Mouse (Mus musculus): ENCODE data around the gene Mnat1. TPM values are rescaled to one million over a fixed set of nuclear protein-coding genes. Genes with fewer than 3 reads are reported as not detected.

The Mnat1 gene
- total and polyA plus RNA-seq, 3 experiments = 29.4 to 36.9 TPM; not detected in 1

- H3K79me2 ChIP-seq (ENCODE audit: control insufficient read depth, insufficient read depth, low read length, poor library complexity) = no peaks in the 10 kb centered on the region
- no peak overlapping the region for H3K4me3 ChIP-seq (ENCODE audit: control insufficient read depth in 1 of 2, insufficient read depth in 1 of 2, low read depth in 2 of 2, low read length in 2 of 2)
- H3K4me1 ChIP-seq (ENCODE audit: control insufficient read depth in 1 of 2, insufficient read depth in 2 of 2, low read length in 2 of 2) = no peaks in the 10 kb centered on the region
- no peak overlapping the region for H3K27ac ChIP-seq (ENCODE audit: control insufficient read depth, low read depth, low read length)
- H3K9me3 ChIP-seq (replicated peaks; ENCODE audit: insufficient read depth, low read length) = no peaks in the 10 kb centered on the region
- TF ChIP-seq CHD1 (IDR thresholded peaks at IDR 0.05; ENCODE audit: low read depth, low read length) (no peak), CTCF (IDR thresholded peaks at IDR 0.05 in 2 of 3, conservative IDR thresholded peaks at IDR 0.05 in 1 of 3; ENCODE audit: control insufficient read depth in 1 of 3, insufficient read depth in 1 of 3, low read depth in 2 of 3, low read length in 3 of 3, poor library complexity in 1 of 3, severe bottlenecking in 1 of 3) (no peak), MAZ (IDR thresholded peaks at IDR 0.05; ENCODE audit: low read depth, low read length) (no peak), ZKSCAN1 (IDR thresholded peaks at IDR 0.05; ENCODE audit: low read depth, low read length) (no peak), E2F4 (IDR thresholded peaks at IDR 0.05; ENCODE audit: borderline replicate concordance, low read depth, low read length) (no peak), ZC3H11A (IDR thresholded peaks at IDR 0.05; ENCODE audit: low read depth, low read length) (no peak), ZMIZ1 (IDR thresholded peaks at IDR 0.05; ENCODE audit: low read depth, low read length) (no peak), MAX (IDR thresholded peaks at IDR 0.05; ENCODE audit: low read length) (no peak)
- no peaks in the 10 kb centered on the region for H3K27me3 ChIP-seq (ENCODE audit: control insufficient read depth in 1 of 2, insufficient read depth in 2 of 2, low read length in 2 of 2)
- no peak for DNase-seq (ENCODE audit: low read depth, low spot score)
- no peak overlapping the region for H3K9ac ChIP-seq (ENCODE audit: control insufficient read depth, low read depth, low read length, poor library complexity, severe bottlenecking)
- H3K36me3 ChIP-seq (ENCODE audit: control insufficient read depth in 1 of 2, insufficient read depth in 2 of 2, low read length in 2 of 2) = peaks cover 0 to 4% of the 10 kb centered on the region in 2 experiments; a peak in 2 of 4 replicates
These were observed 47.3 kb downstream of the Mnat1 start for GRCm38 (mm10) chr12:73170794-73171193.

GRCm38 (mm10) chr12:73183896-73184295 lies 60.4 kb downstream of the Mnat1 start:
- H3K4me3 ChIP-seq (ENCODE audit: control insufficient read depth in 1 of 2, insufficient read depth in 1 of 2, low read depth in 2 of 2, low read length in 2 of 2) = no peak overlapping the region
- no peaks in the 10 kb centered on the region for H3K27me3 ChIP-seq (ENCODE audit: control insufficient read depth in 1 of 2, insufficient read depth in 2 of 2, low read length in 2 of 2)
- no peaks in the 10 kb centered on the region for H3K9me3 ChIP-seq (replicated peaks; ENCODE audit: insufficient read depth, low read length)
- TF ChIP-seq KAT2A (conservative IDR thresholded peaks at IDR 0.05; ENCODE audit: low read depth, low read length) (no peak), HCFC1 (IDR thresholded peaks at IDR 0.05; ENCODE audit: low read depth, low read length) (no peak), RAD21 (IDR thresholded peaks at IDR 0.05; ENCODE audit: low read depth, low read length) (no peak)
- no peak overlapping the region for H3K9ac ChIP-seq (ENCODE audit: control insufficient read depth, low read depth, low read length, poor library complexity, severe bottlenecking)
- H3K4me1 ChIP-seq (ENCODE audit: control insufficient read depth in 1 of 2, insufficient read depth in 2 of 2, low read length in 2 of 2) = no peaks in the 10 kb centered on the region
- peaks cover 0 to 3% of the 10 kb centered on the region in 2 experiments; a peak in 2 of 4 replicates for H3K36me3 ChIP-seq (ENCODE audit: control insufficient read depth in 1 of 2, insufficient read depth in 2 of 2, low read length in 2 of 2)
- H3K27ac ChIP-seq (ENCODE audit: control insufficient read depth, low read depth, low read length) = no peak overlapping the region
- H3K79me2 ChIP-seq (ENCODE audit: control insufficient read depth, insufficient read depth, low read length, poor library complexity) = no peaks in the 10 kb centered on the region
- DNase-seq (ENCODE audit: low read depth, low spot score) = no peak

- H3K36me3 ChIP-seq (ENCODE audit: control insufficient read depth in 1 of 2, insufficient read depth in 2 of 2, low read length in 2 of 2) = peaks cover 1 to 19% of the 10 kb centered on the region in 2 experiments; a peak in 3 of 4 replicates
- no peak overlapping the region for H3K4me3 ChIP-seq (ENCODE audit: control insufficient read depth in 1 of 2, insufficient read depth in 1 of 2, low read depth in 2 of 2, low read length in 2 of 2)
- peak; percentile 73 for DNase-seq (ENCODE audit: low read depth, low spot score)
- H3K9me3 ChIP-seq (replicated peaks; ENCODE audit: insufficient read depth, low read length) = no peaks in the 10 kb centered on the region
- no peak overlapping the region for H3K9ac ChIP-seq (ENCODE audit: control insufficient read depth, low read depth, low read length, poor library complexity, severe bottlenecking)
- no peaks in the 10 kb centered on the region for H3K27me3 ChIP-seq (ENCODE audit: control insufficient read depth in 1 of 2, insufficient read depth in 2 of 2, low read length in 2 of 2)
- H3K4me1 ChIP-seq (ENCODE audit: control insufficient read depth in 1 of 2, insufficient read depth in 2 of 2, low read length in 2 of 2) = peaks cover 0 to 21% of the 10 kb centered on the region in 2 experiments; a peak in 3 of 4 replicates
- peak overlapping the region; percentile 16; the same call in 1 of the 2 replicates for H3K27ac ChIP-seq (ENCODE audit: control insufficient read depth, low read depth, low read length)
- TF ChIP-seq ETS1 (IDR thresholded peaks at IDR 0.05; ENCODE audit: low read depth, low read length) (peak; percentile 41; the same call in 1 of the 2 replicates), ZNF384 (IDR thresholded peaks at IDR 0.05; ENCODE audit: low read depth, low read length) (no peak), EP300 (IDR thresholded peaks at IDR 0.05; ENCODE audit: low read depth in 1 of 2, low read length in 2 of 2) (peak; percentile 52 to 80), MXI1 (IDR thresholded peaks at IDR 0.05; ENCODE audit: low read depth, low read length) (peak; percentile 36; the same call in 1 of the 2 replicates), TCF12 (IDR thresholded peaks at IDR 0.05; ENCODE audit: low read depth, low read length) (peak; percentile 78), GATA1 (IDR thresholded peaks at IDR 0.05; ENCODE audit: low read depth, low read length) (peak; percentile 51), TAL1 (IDR thresholded peaks at IDR 0.05; ENCODE audit: low read length) (peak; percentile 84), MAX (IDR thresholded peaks at IDR 0.05; ENCODE audit: low read length) (no peak), RCOR1 (IDR thresholded peaks at IDR 0.05; ENCODE audit: low read depth, low read length) (peak; percentile 12; the same call in 1 of the 2 replicates)
- no peaks in the 10 kb centered on the region for H3K79me2 ChIP-seq (ENCODE audit: control insufficient read depth, insufficient read depth, low read length, poor library complexity)
These were observed 73.8 kb downstream of the Mnat1 start for GRCm38 (mm10) chr12:73197363-73197762.
